Mouse (Mus musculus): ENCODE measurements around the gene Cox20.

DNA sequence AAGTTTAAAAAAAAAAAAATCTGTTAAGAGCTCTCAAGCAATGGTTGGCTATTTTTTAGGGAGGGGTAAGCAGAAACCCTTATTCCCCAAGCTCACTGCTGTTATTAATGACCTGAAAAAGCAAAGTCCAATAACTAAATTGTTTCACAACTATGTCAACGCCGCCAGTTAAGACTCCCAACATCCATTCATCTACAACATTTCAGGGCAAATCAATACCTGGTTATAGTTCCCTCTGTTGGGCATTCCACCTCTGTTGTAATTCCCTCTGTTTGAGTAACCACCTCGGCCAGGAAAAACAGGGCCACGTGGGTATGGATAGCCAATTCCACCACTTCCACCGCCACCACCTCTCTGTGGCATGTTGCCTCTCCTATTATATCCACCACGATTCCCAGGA lies 11.0 kb downstream of the Cox20 start:
- TF ChIP-seq CTCF (IDR thresholded peaks at IDR 0.05; ENCODE audit: control insufficient read depth, insufficient read depth, insufficient replicate concordance, low read depth, low read length), result no peak
- no peak for TF ChIP-seq POLR2A (IDR thresholded peaks at IDR 0.05; ENCODE audit: control insufficient read depth, low read depth, low read length)
